Mouse (Mus musculus) midbrain, embryonic 10.5 days (tissue): ENCODE data around the gene Asic3. TPM values are rescaled to one million over a fixed set of nuclear protein-coding genes. Genes with fewer than 3 reads are reported as not detected.
A peak's percentile ranks its signal among the peaks of the same experiment; 100 is the strongest.

ENCODE experiments used
- DNase-seq: peaks from one replicate; pipeline ENCODE4 v3.0.0-alpha.2; 2017; ENCODE audit warnings: low spot score
- H3K27ac ChIP-seq: fragments of 300-500 bp; sonication (generic); replicated peaks from 2 replicates; pipeline ENCODE4 v1.5.1; 2016; ENCODE audit warnings: mild to moderate bottlenecking
- H3K27me3 ChIP-seq: fragments of 300-500 bp; sonication (generic); 2 replicates; pipeline ENCODE4 v1.6.1; 2016; ENCODE audit warnings: low read depth, mild to moderate bottlenecking; ENCODE audit not compliant: poor library complexity, severe bottlenecking
- H3K36me3 ChIP-seq: fragments of 300-500 bp; sonication (generic); 2 replicates; pipeline ENCODE4 v1.6.1; 2016; ENCODE audit warnings: mild to moderate bottlenecking, moderate library complexity
- H3K4me1 ChIP-seq: fragments of 300-500 bp; sonication (generic); 2 replicates; pipeline ENCODE4 v1.6.1; 2016
- H3K4me3 ChIP-seq: fragments of 300-500 bp; sonication (generic); 2 replicates; pipeline ENCODE4 v1.5.1; 2016; ENCODE audit warnings: mild to moderate bottlenecking, moderate library complexity
- H3K9me3 ChIP-seq: fragments of 300-500 bp; sonication (generic); replicated peaks from 2 replicates; pipeline ENCODE4 v1.6.1; 2016; ENCODE audit warnings: mild to moderate bottlenecking
- WGBS: fragments of 180-500 bp; shearing (Covaris S2); methylation state at CpG from one replicate; pipeline ENCODE4 v1.1.7; 2016; 5-methylcytosine and 5-hydroxymethylcytosine counted together
- polyA plus RNA-seq: library from polyadenylated mRNA; unstranded; fragments of >200 nt; fragmentation: Nextera tagmentation; extraction: Ambion mirVana; gene quantifications from 2 replicates; pipeline ENCODE4 v1.2.1, GENCODE M21; 2016

The Asic3 gene
- polyA plus RNA-seq, 1 experiment from 2014 or later = 0.31 TPM

- Histone ChIP-seq H3K27me3 (peaks cover 29% of the 10 kb centered on the region), H3K4me1 (peaks cover 72% of the 10 kb centered on the region), H3K4me3 (peak overlapping the region; percentile 76), H3K27ac (peak overlapping the region; percentile 88), H3K36me3 (peaks cover 27% of the 10 kb centered on the region), H3K9me3 (no peaks in the 10 kb centered on the region)
- no peak for DNase-seq
- 9% methylated on average over 9 of the region's 9 CpGs for WGBS
Observed at GRCm38 (mm10) chr5:24426556-24427284, 13.5 kb downstream of the Asic3 start.

DNA sequence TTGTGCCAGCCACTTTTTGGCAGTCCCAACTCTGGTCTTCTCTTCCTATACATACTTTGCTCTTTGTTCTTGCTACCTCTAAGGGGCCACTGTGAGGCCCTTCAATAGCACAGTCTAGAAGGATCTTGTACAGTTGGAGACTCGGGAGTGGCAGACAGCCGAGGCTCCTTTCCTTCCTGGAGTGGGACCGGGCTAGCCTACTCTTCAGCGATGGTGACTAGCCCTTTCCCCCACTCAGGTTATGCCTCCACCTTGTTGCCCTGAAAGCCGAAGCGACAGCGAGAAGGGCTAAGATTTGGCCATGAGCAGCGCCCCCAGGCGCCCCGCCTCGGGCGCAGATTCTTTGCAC, 14.1 kb downstream of the Asic3 start:
- 12% methylated on average over 12 of the region's 12 CpGs for WGBS

GRCm38 (mm10) chr5:24427981-24428402, 14.8 kb downstream of the Asic3 start:
- H3K4me1 ChIP-seq = peaks cover 59% of the 10 kb centered on the region

More for the DNA sequence above, 14.1 kb downstream of the Asic3 start:
- Histone ChIP-seq H3K27ac (no peak overlapping the region; the same call in 1 of the 2 replicates), H3K27me3 (peaks cover 29% of the 10 kb centered on the region), H3K36me3 (peaks cover 32% of the 10 kb centered on the region), H3K9me3 (no peaks in the 10 kb centered on the region), H3K4me1 (peaks cover 66% of the 10 kb centered on the region), H3K4me3 (peak overlapping the region; percentile 76)
- DNase-seq = no peak

GRCm38 (mm10) chr5:24428596-24428995, 15.4 kb downstream of the Asic3 start:
- Histone ChIP-seq H3K4me3 (peak overlapping the region; percentile 76), H3K36me3 (peaks cover 46% of the 10 kb centered on the region), H3K4me1 (peaks cover 58% of the 10 kb centered on the region), H3K27me3 (peaks cover 29% of the 10 kb centered on the region), H3K27ac (peak overlapping the region; percentile 65; the same call in 1 of the 2 replicates), H3K9me3 (no peaks in the 10 kb centered on the region)
- WGBS = 9% methylated on average over 9 of the region's 9 CpGs
- no peak for DNase-seq

More at GRCm38 (mm10) chr5:24427981-24428402, 14.8 kb downstream of the Asic3 start:
- Histone ChIP-seq H3K36me3 (peaks cover 40% of the 10 kb centered on the region), H3K9me3 (no peaks in the 10 kb centered on the region), H3K4me3 (peak overlapping the region; percentile 76), H3K27me3 (peaks cover 29% of the 10 kb centered on the region), H3K27ac (peak overlapping the region; percentile 65; the same call in 1 of the 2 replicates)
- peak; percentile 42 for DNase-seq
- WGBS = 4% methylated on average over 15 of the region's 15 CpGs

DNA sequence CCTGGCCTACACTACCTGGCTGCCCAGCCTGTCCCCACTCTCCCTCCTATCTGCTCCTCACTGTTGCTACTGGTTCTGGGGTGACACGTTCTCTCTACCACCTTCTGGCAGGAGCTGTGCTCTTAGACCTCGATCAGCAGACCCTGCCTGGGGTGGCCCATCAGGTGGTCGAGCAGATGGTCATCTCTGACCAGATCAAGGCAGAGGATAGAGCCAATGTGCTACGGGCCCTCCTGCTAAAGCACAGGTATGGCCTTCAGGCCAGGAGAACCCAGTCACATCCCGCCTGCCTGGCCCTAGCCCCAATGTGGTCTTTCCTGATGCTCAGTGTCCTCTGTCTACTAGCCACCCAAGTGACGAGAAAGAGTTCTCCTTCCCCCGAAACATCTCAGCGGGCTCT, 20.8 kb downstream of the Asic3 start:
- 89% methylated on average over 8 of the region's 8 CpGs for WGBS
- H3K27me3 ChIP-seq = 0 out of 2 replicates have a peak, but pooled peaks cover 3% of the 10 kb centered on the region
- H3K36me3 ChIP-seq = peaks cover 96% of the 10 kb centered on the region

DNA sequence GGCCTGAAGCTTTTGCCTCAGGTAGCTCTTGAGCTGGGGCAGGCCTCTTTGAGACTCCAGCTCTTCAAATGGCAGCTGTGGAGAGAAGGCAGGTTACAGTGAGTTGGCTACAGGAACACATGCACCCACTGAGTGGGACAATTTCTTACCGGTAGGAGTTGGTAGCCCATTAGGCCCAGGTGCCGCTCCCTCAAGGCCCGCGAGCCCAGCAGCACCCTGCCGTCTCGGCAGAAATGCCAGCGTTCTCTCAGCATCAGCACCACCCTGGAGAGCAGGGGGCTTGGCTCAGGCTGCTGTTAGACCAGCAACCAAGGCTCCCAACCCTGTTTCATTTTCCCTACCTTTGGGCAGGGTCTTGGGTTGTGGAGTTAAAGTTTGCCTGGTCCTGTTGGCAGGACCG, 28.0 kb downstream of the Asic3 start:
- peaks cover 29% of the 10 kb centered on the region for H3K4me1 ChIP-seq
- peaks cover 75% of the 10 kb centered on the region for H3K36me3 ChIP-seq
- H3K4me3 ChIP-seq = no peak overlapping the region
- 97% methylated on average over 8 of the region's 8 CpGs for WGBS
- no peak overlapping the region for H3K27ac ChIP-seq
- H3K9me3 ChIP-seq = no peaks in the 10 kb centered on the region
- DNase-seq = no peak
- no peaks in the 10 kb centered on the region for H3K27me3 ChIP-seq

More for the DNA sequence above, 20.8 kb downstream of the Asic3 start:
- Histone ChIP-seq H3K4me1 (peaks cover 5% of the 10 kb centered on the region), H3K9me3 (no peaks in the 10 kb centered on the region), H3K27ac (no peak overlapping the region), H3K4me3 (no peak overlapping the region)
- no peak for DNase-seq

- H3K4me3 ChIP-seq = no peak overlapping the region
- H3K4me1 ChIP-seq = peaks cover 37% of the 10 kb centered on the region
- no peaks in the 10 kb centered on the region for H3K9me3 ChIP-seq
- no peak for DNase-seq
- no peak overlapping the region for H3K27ac ChIP-seq
- H3K27me3 ChIP-seq = no peaks in the 10 kb centered on the region
- 94% methylated on average over 9 of the region's 9 CpGs for WGBS
- peaks cover 66% of the 10 kb centered on the region for H3K36me3 ChIP-seq
Observed at GRCm38 (mm10) chr5:24442029-24442428, 28.8 kb downstream of the Asic3 start.

- peaks cover 58% of the 10 kb centered on the region for H3K36me3 ChIP-seq
- DNase-seq = no peak
Observed at GRCm38 (mm10) chr5:24443204-24443603, 30.0 kb downstream of the Asic3 start.

DNA sequence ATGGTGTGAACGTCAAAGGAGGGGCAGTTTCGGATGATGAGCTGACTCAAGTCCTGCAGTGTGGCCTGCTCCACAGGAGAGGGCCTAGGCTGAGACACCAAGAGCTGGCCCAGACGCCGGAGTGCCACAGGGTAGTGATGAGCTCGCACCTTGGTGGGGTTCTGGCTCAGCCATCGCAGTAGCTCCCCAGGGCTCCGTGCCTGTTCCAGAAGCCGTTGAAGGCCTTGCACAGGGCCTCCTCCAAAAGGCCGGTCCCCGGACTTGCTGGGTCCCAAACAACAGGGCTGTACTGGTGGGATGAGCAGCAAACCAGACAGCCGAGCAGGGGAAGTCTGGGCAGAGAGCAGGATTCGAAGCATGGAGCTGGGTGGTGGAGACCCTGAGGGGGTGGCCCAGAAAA, 30.7 kb downstream of the Asic3 start:
- H3K9me3 ChIP-seq = no peaks in the 10 kb centered on the region
- peak overlapping the region; percentile 97 for H3K27ac ChIP-seq
- H3K36me3 ChIP-seq = peaks cover 51% of the 10 kb centered on the region
- H3K27me3 ChIP-seq = peaks cover 7% of the 10 kb centered on the region
- DNase-seq = no peak
- H3K4me3 ChIP-seq = peak overlapping the region; percentile 96
- WGBS = 89% methylated on average over 12 of the region's 12 CpGs
- H3K4me1 ChIP-seq = peaks cover 49% of the 10 kb centered on the region

More at GRCm38 (mm10) chr5:24443204-24443603, 30.0 kb downstream of the Asic3 start:
- 0 out of 2 replicates have a peak, but pooled peaks cover under 1% of the 10 kb centered on the region for H3K27me3 ChIP-seq
- 0 out of 2 replicates have a peak overlapping the region, but pooled peaks have one; percentile 3 for H3K4me3 ChIP-seq
- H3K4me1 ChIP-seq = peaks cover 49% of the 10 kb centered on the region
- WGBS = 92% methylated on average over 7 of the region's 7 CpGs
- no peaks in the 10 kb centered on the region for H3K9me3 ChIP-seq
- no peak overlapping the region for H3K27ac ChIP-seq

DNA sequence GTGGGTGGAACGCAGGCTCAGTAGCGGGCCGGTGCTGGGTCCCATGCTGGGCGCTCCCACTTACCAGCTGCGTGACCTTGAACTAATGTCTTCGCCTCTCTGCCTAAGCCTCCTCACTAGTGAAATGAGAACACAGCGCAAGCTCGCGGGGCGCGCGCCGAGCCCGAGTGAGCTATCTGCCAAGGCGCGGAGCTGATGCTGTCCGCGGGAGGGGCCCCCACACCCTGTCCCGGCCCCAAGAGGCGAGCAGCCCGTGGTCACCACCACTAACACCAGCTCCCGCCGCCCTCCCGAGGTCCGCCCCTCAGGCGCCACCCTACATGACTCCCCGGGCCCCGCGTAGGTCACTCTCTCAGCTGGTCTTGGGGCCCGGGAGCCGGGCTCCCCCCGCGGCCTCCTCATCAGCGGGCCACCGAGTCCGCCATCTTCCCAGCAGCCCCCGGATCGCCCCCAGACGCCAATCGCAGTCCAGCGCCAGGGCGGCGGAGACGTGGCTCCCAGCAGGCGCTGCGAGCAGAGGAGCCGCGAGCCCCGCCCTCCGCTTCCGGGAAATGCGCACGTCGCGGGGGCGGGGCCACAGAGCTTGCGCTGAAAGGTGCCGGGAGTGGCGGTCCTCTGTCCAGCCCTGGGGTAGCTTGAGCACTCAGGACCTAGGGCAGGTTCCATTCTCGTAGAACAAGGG, 31.7 kb downstream of the Asic3 start, which contains the start of gene Fastk:
Gene Fastk (minus strand): TSS at position 542 of the 682 bp plus-strand sequence.
- peaks cover 41% of the 10 kb centered on the region for H3K36me3 ChIP-seq
- DNase-seq = peak; percentile 93
- H3K4me1 ChIP-seq = peaks cover 49% of the 10 kb centered on the region
- peak within 1 kb of the TSS; percentile 96 for H3K4me3 ChIP-seq
- peak within 1 kb of the TSS; percentile 97 for H3K27ac ChIP-seq
- H3K9me3 ChIP-seq = no peaks in the 10 kb centered on the region
- peaks cover 17% of the 10 kb centered on the region for H3K27me3 ChIP-seq
- 0% methylated on average over 60 of the region's 60 CpGs for WGBS

DNA sequence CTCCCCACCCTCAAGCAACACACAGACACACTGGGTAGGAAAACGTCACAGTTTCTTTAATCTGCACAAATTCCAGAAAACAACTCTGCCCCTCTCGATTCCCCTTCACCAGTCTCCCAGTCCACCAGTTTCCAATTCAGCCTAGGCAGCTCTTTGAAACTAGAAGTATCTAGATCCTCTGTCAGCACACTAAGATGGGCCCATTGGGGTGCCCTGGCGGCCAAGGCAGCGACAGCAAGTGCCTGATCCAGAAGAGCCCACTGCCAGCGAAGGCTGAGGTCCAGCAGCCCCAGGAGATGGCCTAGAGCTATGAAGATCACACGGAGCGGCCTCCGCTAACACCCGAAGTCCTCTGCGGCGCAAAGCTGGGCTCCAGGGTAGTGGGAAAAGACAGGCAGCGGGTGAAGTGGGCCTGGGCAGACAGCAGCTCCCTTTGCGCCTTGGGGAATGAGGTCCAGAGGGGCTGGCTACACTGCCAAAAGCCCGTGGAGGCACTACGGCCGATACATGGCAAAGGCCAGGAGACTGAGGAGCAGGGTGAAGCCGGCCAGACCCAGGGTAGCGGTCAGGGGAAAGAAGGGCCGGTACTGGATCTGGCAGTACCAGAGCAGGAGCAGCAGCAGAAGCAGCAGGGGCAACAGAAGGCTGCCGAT, 32.4 kb downstream of the Asic3 start:
- WGBS = 58% methylated on average over 20 of the region's 20 CpGs
- peak overlapping the region; percentile 96 for H3K4me3 ChIP-seq
- H3K9me3 ChIP-seq = no peaks in the 10 kb centered on the region
- H3K27ac ChIP-seq = peak overlapping the region; percentile 97
- peaks cover 49% of the 10 kb centered on the region for H3K4me1 ChIP-seq
- H3K36me3 ChIP-seq = peaks cover 35% of the 10 kb centered on the region
- H3K27me3 ChIP-seq = peaks cover 20% of the 10 kb centered on the region
- DNase-seq = no peak

DNA sequence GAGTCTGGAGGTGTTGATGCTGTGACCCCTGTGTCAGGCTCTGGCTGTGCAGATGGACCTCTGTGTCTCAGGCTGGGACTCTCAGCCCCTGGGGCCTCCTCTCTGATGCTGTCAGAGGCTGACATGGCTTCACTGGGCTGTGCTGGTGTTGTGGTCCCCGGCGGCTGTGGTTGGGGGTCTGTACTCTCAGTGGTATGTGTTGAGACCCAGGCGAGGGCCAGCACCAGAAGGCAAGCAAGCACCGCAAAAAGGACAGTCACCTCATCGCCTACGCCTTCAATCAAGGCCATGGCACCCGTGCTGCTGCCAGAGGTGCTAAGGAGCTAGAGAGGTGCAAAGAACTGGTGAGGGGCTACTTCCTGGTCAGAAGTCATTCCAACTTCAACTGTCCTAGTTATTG, 33.4 kb downstream of the Asic3 start:
- H3K36me3 ChIP-seq = peaks cover 24% of the 10 kb centered on the region
- H3K4me3 ChIP-seq = peak overlapping the region; percentile 79; the same call in 1 of the 2 replicates
- H3K27me3 ChIP-seq = peaks cover 25% of the 10 kb centered on the region
- H3K9me3 ChIP-seq = no peaks in the 10 kb centered on the region
- H3K4me1 ChIP-seq = peaks cover 57% of the 10 kb centered on the region
- DNase-seq = no peak
- H3K27ac ChIP-seq = no peak overlapping the region
- WGBS = 91% methylated on average over 7 of the region's 7 CpGs
